Mouse (Mus musculus) thymus, adult 2 months (tissue): ENCODE results near the gene Ddx4. TPM values are rescaled to one million over a fixed set of nuclear protein-coding genes. Genes with fewer than 3 reads are reported as not detected.

Source experiments
- DNase-seq: peaks from one replicate; pipeline ENCODE4 v3.0.0; 2021
- H3K27ac ChIP-seq: fragments of 200-500 bp; 2 replicates; pipeline ENCODE4 v1.5.1; 2012; ENCODE audit warnings: low read length, control low read depth; ENCODE audit not compliant: control insufficient read depth, insufficient read depth
- H3K27me3 ChIP-seq: fragments of 200-500 bp; 2 replicates; pipeline ENCODE4 v1.6.1; 2012; ENCODE audit warnings: mild to moderate bottlenecking, low read length, moderate library complexity, mixed read lengths; ENCODE audit not compliant: control insufficient read depth, insufficient read depth
- H3K36me3 ChIP-seq: fragments of 200-500 bp; 2 replicates; pipeline ENCODE4 v1.6.1; 2012; ENCODE audit warnings: mild to moderate bottlenecking, low read length, moderate library complexity; ENCODE audit not compliant: control insufficient read depth, insufficient read depth
- H3K4me1 ChIP-seq: fragments of 200-500 bp; replicated peaks from 2 replicates; pipeline ENCODE4 v1.6.1; 2012; ENCODE audit warnings: low read length; ENCODE audit not compliant: control insufficient read depth, insufficient read depth
- H3K4me3 ChIP-seq: fragments of 200-500 bp; 2 replicates; pipeline ENCODE4 v1.5.1; 2012; ENCODE audit warnings: mild to moderate bottlenecking, low read length, control low read depth, moderate library complexity; ENCODE audit not compliant: control insufficient read depth, insufficient read depth
- CTCF ChIP-seq: fragments of 200-500 bp; IDR thresholded peaks from 2 replicates; pipeline ENCODE4 v1.5.1; 2012; ENCODE audit warnings: mild to moderate bottlenecking, control low read depth, low read length, moderate library complexity, borderline replicate concordance; ENCODE audit not compliant: control insufficient read depth, poor library complexity, insufficient read depth; ENCODE audit errors: extremely low read depth
- POLR2A ChIP-seq: fragments of 200-500 bp; IDR thresholded peaks from 2 replicates; pipeline ENCODE4 v1.6.1; 2012; ENCODE audit warnings: mild to moderate bottlenecking, low read length, control low read depth, moderate library complexity; ENCODE audit not compliant: control insufficient read depth, poor library complexity, insufficient read depth; ENCODE audit errors: extremely low read depth
- WGBS: fragments of 180-500 bp; shearing (Covaris S2); methylation state at CpG from one replicate; pipeline ENCODE4 v1.1.7; 2018; 5-methylcytosine and 5-hydroxymethylcytosine counted together
- polyA plus RNA-seq: library from polyadenylated mRNA; depleted of rRNA; stranded (reverse); fragments of >200 nt; gene quantifications from 2 replicates; pipeline ENCODE4 v1.2.3, GENCODE M21; 2012

Gene Ddx4
- polyA plus RNA-seq, 1 experiment, result 0.08 TPM

DNA sequence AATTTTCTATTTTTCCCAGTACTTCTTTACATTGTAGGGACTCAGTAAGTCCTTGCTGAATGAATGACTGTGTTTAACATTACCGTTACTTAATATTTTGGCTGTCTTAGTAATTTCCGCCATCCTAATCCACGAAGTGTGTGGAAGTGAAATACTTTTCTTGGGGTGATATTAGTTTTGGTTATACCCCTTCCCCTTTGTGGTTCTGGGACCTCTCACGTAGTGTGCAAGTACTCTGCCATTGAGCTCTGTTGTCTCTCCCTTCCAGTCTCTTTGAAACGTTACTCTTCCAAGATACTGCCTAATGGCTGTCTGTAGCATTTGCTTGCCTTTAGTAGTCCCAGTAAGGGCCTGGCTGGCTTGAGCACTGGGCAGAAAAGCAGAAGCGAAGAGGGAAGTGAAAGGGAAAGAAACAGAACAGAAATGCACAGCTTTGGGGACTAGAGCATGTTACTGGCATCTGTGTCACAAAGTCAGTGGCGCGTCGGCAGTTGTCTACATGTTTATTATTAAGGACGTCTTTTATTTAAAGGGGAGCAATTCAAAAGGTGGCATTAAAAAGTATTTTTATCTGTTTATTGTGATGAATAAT, 14.3 kb upstream of the Ddx4 start:
- H3K4me3 ChIP-seq, result no peak overlapping the region
- 65% methylated on average over 10 of the region's 10 CpGs for WGBS

GRCm38 (mm10) chr13:112661687-112662086, 9.4 kb upstream of the Ddx4 start:
- Histone ChIP-seq H3K27me3 (no peaks in the 10 kb centered on the region), H3K4me1 (peaks cover 3% of the 10 kb centered on the region), H3K4me3 (no peak overlapping the region), H3K36me3 (no peaks in the 10 kb centered on the region), H3K27ac (no peak overlapping the region)
- 95% methylated on average over 2 of the region's 2 CpGs for WGBS
- TF ChIP-seq CTCF (no peak), POLR2A (no peak)
- DNase-seq, result no peak

More for the DNA sequence above, 14.3 kb upstream of the Ddx4 start:
- TF ChIP-seq CTCF, result no peak
- TF ChIP-seq POLR2A, result no peak
- peaks cover 11% of the 10 kb centered on the region for H3K36me3 ChIP-seq
- H3K27me3 ChIP-seq, result no peaks in the 10 kb centered on the region
- DNase-seq, result no peak
- H3K27ac ChIP-seq, result no peak overlapping the region
- H3K4me1 ChIP-seq, result no peaks in the 10 kb centered on the region

DNA sequence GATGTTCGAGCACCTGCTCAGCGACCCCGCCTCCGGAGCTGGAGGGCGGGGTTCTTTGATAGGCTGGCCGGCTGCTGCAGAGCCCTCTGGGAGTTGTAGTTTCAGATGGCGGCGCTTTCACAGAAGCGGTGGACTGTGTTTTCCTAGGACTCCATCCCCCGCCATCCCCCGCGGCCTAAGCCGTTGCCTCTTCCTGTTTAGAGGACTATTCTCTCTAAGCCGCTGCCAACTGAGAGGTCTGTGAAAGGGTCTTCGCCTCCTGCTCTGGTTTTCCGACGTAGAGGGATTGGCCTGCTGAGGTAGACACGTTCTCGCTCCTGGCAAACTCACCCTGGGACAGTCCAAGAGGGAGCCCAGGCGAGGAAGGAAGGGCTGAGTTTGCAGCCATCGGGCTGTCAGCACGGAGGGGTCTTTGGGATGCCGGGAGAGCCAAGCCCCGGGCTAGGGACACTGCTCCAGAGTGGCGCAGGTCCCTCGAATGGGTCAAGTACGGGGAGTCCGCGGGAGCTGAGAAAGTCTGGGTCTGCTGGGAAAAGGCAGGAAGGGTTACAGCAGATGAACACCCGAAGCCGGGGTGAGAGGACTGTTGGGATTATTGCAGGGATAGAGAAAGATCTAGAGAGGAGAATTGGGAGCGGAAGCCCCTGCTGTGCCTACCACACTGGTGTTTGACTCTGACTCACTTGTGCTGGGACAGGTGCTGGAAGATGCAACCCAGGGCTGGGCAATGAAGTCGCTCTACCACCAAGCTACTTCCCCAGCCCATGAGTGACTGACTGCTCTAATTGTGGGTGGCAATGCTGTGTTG, 8.5 kb upstream of the Ddx4 start, which contains the start of gene Slc38a9:
Gene Slc38a9 (plus strand): TSS at position 178 of the 808 bp plus-strand sequence.
- peak within 1 kb of the TSS; percentile 80 for H3K4me3 ChIP-seq
- DNase-seq, result peak; percentile 95
- H3K4me1 ChIP-seq, result peaks cover 3% of the 10 kb centered on the region
- H3K27ac ChIP-seq, result peak within 1 kb of the TSS; percentile 53
- H3K36me3 ChIP-seq, result no peaks in the 10 kb centered on the region
- TF ChIP-seq CTCF (peak; percentile 55; the same call in 1 of the 2 replicates), POLR2A (no peak; the same call in 1 of the 2 replicates)
- no peaks in the 10 kb centered on the region for H3K27me3 ChIP-seq
- WGBS, result under 1% methylated on average over 33 of the region's 33 CpGs

- DNase-seq, result no peak
- Histone ChIP-seq H3K4me3 (peak overlapping the region; percentile 38), H3K36me3 (no peaks in the 10 kb centered on the region), H3K27ac (no peak overlapping the region), H3K4me1 (peaks cover 3% of the 10 kb centered on the region), H3K27me3 (no peaks in the 10 kb centered on the region)
- WGBS, result 5% methylated on average over 10 of the region's 10 CpGs
- TF ChIP-seq POLR2A, result no peak
- no peak for TF ChIP-seq CTCF
These were observed 7.8 kb upstream of the Ddx4 start for GRCm38 (mm10) chr13:112659986-112660573.

DNA sequence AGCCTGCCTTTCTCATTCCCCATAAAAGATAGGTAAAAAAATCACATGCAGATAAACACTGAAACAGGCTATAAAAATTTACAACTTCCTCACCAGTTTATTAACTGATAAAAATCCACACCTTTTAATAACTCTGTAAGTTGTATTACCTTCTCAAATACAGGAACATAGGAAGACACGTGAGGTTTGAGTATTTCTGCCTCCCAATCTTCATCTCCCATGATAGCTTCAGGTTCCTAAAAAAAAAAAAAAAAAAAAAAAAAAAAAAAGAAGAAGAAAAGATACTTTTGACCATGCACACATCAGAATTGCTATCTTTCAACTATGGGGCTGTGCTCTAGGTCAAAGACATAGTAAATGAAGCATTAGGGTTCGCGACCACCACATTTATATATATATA, 1.1 kb downstream of the Ddx4 start:
- H3K36me3 ChIP-seq, result no peaks in the 10 kb centered on the region
- no peak overlapping the region for H3K4me3 ChIP-seq
- no peak for DNase-seq
- no peaks in the 10 kb centered on the region for H3K4me1 ChIP-seq
- no peak overlapping the region for H3K27ac ChIP-seq
- TF ChIP-seq POLR2A, result no peak
- no peak for TF ChIP-seq CTCF
- 98% methylated on average over 3 of the region's 3 CpGs for WGBS
- no peaks in the 10 kb centered on the region for H3K27me3 ChIP-seq

DNA sequence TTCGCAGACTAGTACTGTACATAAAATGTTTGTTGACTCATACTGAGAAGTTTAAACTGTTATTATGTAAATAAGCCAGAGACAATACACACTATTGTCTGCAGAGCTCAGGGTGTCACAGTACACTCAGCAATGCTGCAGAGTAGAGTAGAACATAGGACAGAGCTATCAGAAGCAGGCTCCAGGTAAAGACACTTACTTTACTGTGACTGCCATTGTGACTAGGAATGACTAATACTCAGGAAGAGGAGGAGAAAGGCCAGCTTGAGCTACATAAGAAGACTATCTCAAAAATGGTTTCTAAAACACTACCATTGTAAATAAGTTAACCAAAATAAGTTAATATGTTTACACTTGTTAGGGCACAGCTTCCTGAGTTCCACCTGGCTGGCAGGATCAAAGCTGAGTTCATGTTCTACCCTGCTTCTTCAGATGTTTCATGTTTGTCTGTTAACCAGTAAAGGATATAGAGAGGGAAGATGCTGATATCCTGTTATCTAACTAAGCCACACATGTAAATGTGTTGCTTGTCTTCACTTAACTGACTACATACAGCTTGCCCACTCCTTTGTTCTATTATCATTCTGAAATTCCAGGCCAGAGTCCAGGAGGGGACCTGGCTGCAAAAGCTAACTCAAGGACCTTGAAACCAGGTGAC, 6.6 kb downstream of the Ddx4 start:
- WGBS, result 97% methylated on average over 1 of the region's 1 CpGs
- H3K27ac ChIP-seq, result no peak overlapping the region
- no peaks in the 10 kb centered on the region for H3K27me3 ChIP-seq
- H3K36me3 ChIP-seq, result no peaks in the 10 kb centered on the region
- TF ChIP-seq CTCF (no peak), POLR2A (no peak)
- no peak for DNase-seq
- H3K4me3 ChIP-seq, result no peak overlapping the region
- H3K4me1 ChIP-seq, result no peaks in the 10 kb centered on the region
